Mouse (Mus musculus) midbrain, embryonic 13.5 days (tissue): ENCODE data around the gene Rassf5. TPM values are rescaled to one million over a fixed set of nuclear protein-coding genes. Genes with fewer than 3 reads are reported as not detected.
A peak's percentile ranks its signal among the peaks of the same experiment; 100 is the strongest.
"Not testable (repeated sequence)": the region's sequence is repeated elsewhere in the genome, so short reads cannot be mapped to it uniquely, and the experiment has no call there.

ENCODE experiments used
- ATAC-seq: fragments of 200-750 bp; cut with Nextera tagmentation; 2 replicates; pipeline ENCODE4 v1.8.0; 2017; ENCODE audit warnings: mild to moderate bottlenecking, moderate TSS enrichment, moderate library complexity
- H3K27ac ChIP-seq: fragments of 300-500 bp; sonication (generic); 2 replicates; pipeline ENCODE4 v1.5.1; 2015; ENCODE audit warnings: inconsistent platforms, mild to moderate bottlenecking, moderate library complexity
- H3K27me3 ChIP-seq: fragments of 300-500 bp; sonication (generic); 2 replicates; pipeline ENCODE4 v1.6.1; 2015; ENCODE audit warnings: mild to moderate bottlenecking, inconsistent platforms
- H3K36me3 ChIP-seq: fragments of 300-500 bp; sonication (generic); 2 replicates; pipeline ENCODE4 v1.6.1; 2015; ENCODE audit warnings: mild to moderate bottlenecking, inconsistent platforms
- H3K4me1 ChIP-seq: fragments of 300-500 bp; sonication (generic); replicated peaks from 2 replicates; pipeline ENCODE4 v1.6.1; 2015; ENCODE audit warnings: inconsistent platforms
- H3K4me2 ChIP-seq: fragments of 300-500 bp; sonication (generic); replicated peaks from 2 replicates; pipeline ENCODE4 v1.6.1; 2015; ENCODE audit warnings: moderate library complexity, mild to moderate bottlenecking, inconsistent platforms
- H3K4me3 ChIP-seq: fragments of 300-500 bp; sonication (generic); replicated peaks from 2 replicates; pipeline ENCODE4 v1.5.1; 2015; ENCODE audit warnings: mild to moderate bottlenecking, inconsistent platforms
- H3K9ac ChIP-seq: fragments of 300-500 bp; sonication (generic); replicated peaks from 2 replicates; pipeline ENCODE4 v1.6.1; 2015; ENCODE audit warnings: mild to moderate bottlenecking, inconsistent platforms
- H3K9me3 ChIP-seq: fragments of 300-500 bp; sonication (generic); 2 replicates; pipeline ENCODE4 v1.6.1; 2016; ENCODE audit warnings: mild to moderate bottlenecking, inconsistent platforms
- WGBS: fragments of 180-500 bp; shearing (Covaris S2); methylation state at CpG from one replicate; pipeline ENCODE4 v1.1.7; 2015; 5-methylcytosine and 5-hydroxymethylcytosine counted together
- polyA plus RNA-seq: library from polyadenylated mRNA; unstranded; fragments of >200 nt; fragmentation: Nextera tagmentation; extraction: Ambion mirVana; gene quantifications from 2 replicates; pipeline ENCODE4 v1.2.1, GENCODE M21; 2015

The Rassf5 gene
- polyA plus RNA-seq, 1 experiment from 2014 or later, result 1.9 TPM

DNA sequence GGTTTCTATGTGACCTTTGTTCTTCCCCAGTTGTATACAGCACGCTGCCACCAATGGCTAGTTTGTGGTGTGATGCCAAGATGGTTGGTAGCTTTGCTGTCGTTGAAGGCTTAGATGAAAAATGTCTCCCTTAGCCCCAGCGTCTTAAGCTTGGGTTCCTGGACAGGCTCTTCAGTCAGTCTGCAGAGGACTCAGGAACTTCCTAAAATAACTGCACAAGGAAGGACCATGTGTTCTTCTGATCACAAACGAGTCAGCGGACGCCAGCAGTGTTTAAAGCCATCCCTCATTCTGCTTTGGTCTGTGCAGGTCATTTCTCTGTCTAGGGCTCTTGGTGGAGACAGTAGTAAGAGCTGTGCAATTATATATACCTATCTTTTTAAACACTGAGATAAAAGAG, 71.2 kb downstream of the Rassf5 start:
- Histone ChIP-seq H3K4me2 (no peak overlapping the region), H3K4me3 (no peak overlapping the region), H3K36me3 (peaks cover 98% of the 10 kb centered on the region), H3K9me3 (no peaks in the 10 kb centered on the region), H3K27ac (no peak overlapping the region), H3K4me1 (no peaks in the 10 kb centered on the region), H3K27me3 (no peaks in the 10 kb centered on the region), H3K9ac (no peak overlapping the region)
- ATAC-seq, result no peak
- WGBS, result 90% methylated on average over 6 of the region's 6 CpGs

DNA sequence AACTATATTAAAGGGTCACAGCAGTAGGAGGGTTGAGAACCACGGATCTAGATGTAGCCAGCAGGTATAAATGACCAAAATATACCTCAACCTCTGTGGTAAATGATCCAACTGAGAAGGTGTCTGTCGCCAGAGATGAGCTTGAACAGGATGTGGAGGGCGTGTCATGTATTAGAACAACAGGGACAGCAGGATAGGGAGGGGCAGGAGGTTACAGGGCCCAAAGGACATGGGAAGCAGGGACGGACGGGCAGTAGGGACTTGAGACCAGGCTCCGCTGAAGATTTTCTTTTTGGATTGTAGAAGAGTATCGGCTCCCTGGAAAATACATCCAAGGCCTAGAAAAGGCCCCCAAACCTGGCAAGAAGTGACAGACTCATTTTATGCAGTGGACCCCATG, 72.1 kb downstream of the Rassf5 start:
- H3K9me3 ChIP-seq, result no peaks in the 10 kb centered on the region
- no peaks in the 10 kb centered on the region for H3K4me1 ChIP-seq
- H3K27ac ChIP-seq, result no peak overlapping the region
- no peak for ATAC-seq
- H3K36me3 ChIP-seq, result peaks cover 98% of the 10 kb centered on the region
- no peak overlapping the region for H3K9ac ChIP-seq
- H3K27me3 ChIP-seq, result no peaks in the 10 kb centered on the region
- no peak overlapping the region for H3K4me2 ChIP-seq
- H3K4me3 ChIP-seq, result no peak overlapping the region
- WGBS, result 90% methylated on average over 7 of the region's 7 CpGs

DNA sequence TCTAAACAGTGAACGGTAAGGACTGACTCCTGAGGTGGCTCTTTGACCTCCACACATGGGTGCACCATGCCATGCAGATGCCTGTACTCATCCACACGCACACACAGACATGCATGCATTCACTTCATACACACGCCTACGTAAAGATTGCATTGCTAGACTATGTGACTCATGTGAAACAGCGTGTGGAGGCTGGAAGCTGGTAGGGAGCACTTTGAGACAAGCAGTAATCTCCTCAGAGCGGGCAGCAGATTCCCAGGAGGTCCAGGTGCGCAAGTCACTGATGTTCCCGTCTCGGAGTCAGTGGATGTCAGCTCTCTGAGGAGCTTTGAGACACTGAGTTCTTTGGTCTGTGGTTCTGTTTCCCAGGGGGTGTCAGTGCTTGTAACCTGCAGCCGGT, 77.4 kb downstream of the Rassf5 start:
- Histone ChIP-seq H3K27ac (no peak overlapping the region), H3K27me3 (no peaks in the 10 kb centered on the region), H3K9ac (no peak overlapping the region), H3K9me3 (no peaks in the 10 kb centered on the region), H3K4me3 (no peak overlapping the region), H3K4me1 (no peaks in the 10 kb centered on the region), H3K4me2 (no peak overlapping the region), H3K36me3 (peaks cover 98% of the 10 kb centered on the region)
- ATAC-seq, result no peak
- 93% methylated on average over 10 of the region's 10 CpGs for WGBS

DNA sequence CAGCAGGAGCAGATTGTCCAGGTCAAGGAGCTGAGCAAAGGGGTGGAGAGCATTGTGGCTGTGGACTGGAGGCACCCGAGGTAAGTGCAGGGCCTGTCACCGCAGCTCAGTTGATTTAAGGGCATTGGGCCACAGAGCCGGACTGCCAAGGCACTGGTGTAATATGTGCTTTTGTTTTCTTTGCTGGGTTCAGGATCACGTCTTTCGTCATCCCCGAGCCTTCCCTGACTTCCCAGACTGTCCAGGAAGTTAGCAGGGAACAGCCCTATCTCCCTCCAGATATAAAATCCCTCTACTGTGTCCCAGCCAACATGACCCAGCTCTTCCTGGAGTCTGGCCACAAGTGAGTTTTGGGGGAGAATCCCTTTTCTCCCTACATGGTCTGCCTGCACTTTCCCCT, 80.6 kb downstream of the Rassf5 start:
- 88% methylated on average over 6 of the region's 6 CpGs for WGBS
- Histone ChIP-seq H3K4me3 (no peak overlapping the region), H3K4me1 (no peaks in the 10 kb centered on the region), H3K4me2 (no peak overlapping the region), H3K27me3 (no peaks in the 10 kb centered on the region), H3K36me3 (peaks cover 96% of the 10 kb centered on the region), H3K9me3 (no peaks in the 10 kb centered on the region), H3K27ac (no peak overlapping the region), H3K9ac (no peak overlapping the region)
- no peak for ATAC-seq

DNA sequence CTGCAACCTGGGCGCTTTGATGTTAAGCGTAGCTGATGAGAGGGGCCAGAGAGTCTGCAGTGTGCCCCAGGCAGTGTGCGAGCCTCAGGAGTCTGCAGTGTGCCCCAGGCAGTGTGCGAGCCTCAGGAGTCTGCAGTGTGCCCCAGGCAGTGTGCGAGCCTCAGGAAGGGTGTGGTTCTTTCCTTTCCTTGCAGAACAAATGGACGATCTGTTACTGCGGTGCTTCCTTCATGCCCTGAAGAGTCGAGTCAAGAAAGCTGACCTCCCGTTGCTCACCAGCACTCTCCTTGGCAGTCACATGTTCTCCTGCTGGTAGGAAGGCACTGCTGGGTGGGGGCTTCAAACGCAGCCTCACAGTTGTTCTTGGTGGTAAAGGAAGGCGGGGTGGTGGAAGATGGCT, 84.0 kb downstream of the Rassf5 start:
- H3K4me3 ChIP-seq, result no peak overlapping the region
- H3K36me3 ChIP-seq, result peaks cover 77% of the 10 kb centered on the region
- H3K27ac ChIP-seq, result no peak overlapping the region
- H3K4me2 ChIP-seq, result no peak overlapping the region
- WGBS, result 93% methylated on average over 11 of the region's 11 CpGs
- H3K27me3 ChIP-seq, result no peaks in the 10 kb centered on the region
- no peaks in the 10 kb centered on the region for H3K9me3 ChIP-seq
- H3K9ac ChIP-seq, result no peak overlapping the region
- H3K4me1 ChIP-seq, result no peaks in the 10 kb centered on the region
- ATAC-seq, result no peak

DNA sequence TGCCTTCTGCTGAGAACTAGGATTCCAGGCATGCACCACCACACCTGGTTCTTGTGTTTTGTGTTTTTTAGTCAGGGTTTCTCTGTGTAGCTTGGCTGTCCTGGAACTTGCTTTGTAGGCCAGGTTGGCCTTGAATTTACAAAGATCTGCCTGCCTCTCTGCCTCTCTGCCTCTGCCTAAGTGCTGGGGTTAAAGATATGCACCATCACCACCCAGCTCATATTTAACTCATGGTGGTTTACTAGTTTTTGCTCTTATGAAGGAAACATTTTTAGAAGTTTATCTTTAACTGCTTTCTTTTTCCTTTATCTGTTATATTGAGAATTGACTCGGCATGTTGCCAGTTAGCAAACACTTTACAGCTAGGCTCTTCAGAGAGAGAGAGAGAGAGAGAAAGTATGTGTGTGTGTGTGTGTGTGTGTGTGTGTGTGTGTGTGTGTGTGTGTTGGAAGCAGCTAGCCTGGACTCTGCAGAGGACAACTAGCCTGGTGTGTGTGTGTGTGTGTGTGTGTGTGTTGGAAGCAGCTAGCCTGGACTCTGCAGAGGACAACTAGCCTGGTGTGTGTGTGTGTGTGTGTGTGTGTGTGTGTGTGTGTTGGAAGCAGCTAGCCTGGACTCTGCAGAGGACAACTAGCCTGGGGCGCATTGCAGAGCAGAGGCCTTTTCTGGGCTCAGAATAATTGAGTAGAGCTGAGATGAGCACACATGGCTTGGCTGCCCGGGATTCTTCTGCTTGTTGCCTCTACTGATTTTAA, 85.3 kb downstream of the Rassf5 start:
- 86% methylated on average over 3 of the region's 3 CpGs for WGBS

DNA sequence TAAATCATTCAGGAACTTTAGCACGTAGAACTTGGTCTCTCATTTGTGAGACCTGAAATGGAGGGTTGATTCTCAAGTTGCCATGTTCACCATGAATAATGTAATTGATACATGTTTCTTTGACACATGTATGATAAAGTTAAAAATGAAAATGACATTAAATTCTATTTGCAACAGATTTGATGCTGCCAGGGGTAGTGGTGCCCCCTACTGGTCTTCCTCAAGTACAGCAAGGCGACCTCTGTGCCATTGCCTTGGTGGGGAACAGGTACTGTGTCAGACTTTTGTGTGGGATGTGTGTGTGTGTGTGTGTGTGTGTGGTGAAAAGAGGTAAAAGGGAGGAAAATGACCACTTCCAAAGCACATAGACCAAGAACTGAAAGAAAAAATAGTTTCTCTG, 89.6 kb downstream of the Rassf5 start:
- peaks cover 14% of the 10 kb centered on the region for H3K4me1 ChIP-seq
- H3K4me3 ChIP-seq, result no peak overlapping the region
- H3K9me3 ChIP-seq, result no peaks in the 10 kb centered on the region
- ATAC-seq, result no peak
- H3K4me2 ChIP-seq, result no peak overlapping the region
- no peak overlapping the region for H3K27ac ChIP-seq
- no peak overlapping the region for H3K9ac ChIP-seq
- H3K36me3 ChIP-seq, result peaks cover 23% of the 10 kb centered on the region
- 0 out of 2 replicates have a peak, but pooled peaks cover 5% of the 10 kb centered on the region for H3K27me3 ChIP-seq
- WGBS, result 47% methylated on average over 2 of the region's 2 CpGs

More for the DNA sequence above, 85.3 kb downstream of the Rassf5 start:
- not testable (repeated sequence) for H3K27ac ChIP-seq, H3K9me3 ChIP-seq, H3K9ac ChIP-seq, H3K4me3 ChIP-seq, H3K4me2 ChIP-seq, H3K27me3 ChIP-seq, H3K4me1 ChIP-seq
- peaks cover 64% of the 10 kb centered on the region for H3K36me3 ChIP-seq
- ATAC-seq, result 0 out of 2 replicates have a peak, but pooled peaks have one; percentile 43

DNA sequence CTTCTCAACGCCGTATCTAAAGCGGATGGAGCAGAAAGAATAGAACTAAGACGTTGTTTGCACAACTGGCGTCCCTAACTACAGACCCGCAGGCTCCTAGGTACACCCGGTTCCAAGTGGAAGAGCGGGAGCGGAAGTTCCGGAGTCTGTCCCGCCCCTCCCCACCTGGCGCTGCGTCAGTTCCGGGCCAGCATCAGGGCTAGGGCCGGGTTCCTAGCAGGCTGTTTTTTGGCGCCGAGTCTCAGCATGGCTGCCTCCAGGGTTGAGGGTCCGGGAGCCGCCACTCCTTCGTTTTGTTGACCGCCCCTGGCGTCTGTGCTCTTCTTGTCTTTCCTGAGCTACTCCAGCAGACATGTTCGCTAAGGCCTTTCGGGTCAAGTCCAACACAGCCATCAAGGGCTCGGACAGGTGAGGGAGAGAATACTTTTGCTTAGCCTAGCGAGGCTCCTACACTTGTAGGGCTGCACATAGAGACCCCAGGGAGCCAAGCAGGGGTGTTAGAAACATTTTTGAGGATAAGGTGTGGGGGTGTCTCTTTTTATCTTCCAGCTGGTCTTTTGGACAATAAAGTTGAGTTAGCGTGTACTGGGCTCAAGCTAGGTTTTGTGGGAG, 91.9 kb downstream of the Rassf5 start, which contains the start of gene Eif2d:
TSS of gene Eif2d (plus strand) at position 164 of the 612 bp plus-strand sequence.
- peak within 1 kb of the TSS; percentile 73 for H3K9ac ChIP-seq
- peak within 1 kb of the TSS; percentile 64 for H3K4me3 ChIP-seq
- ATAC-seq, result peak; percentile 99
- peak within 1 kb of the TSS; percentile 68 for H3K4me2 ChIP-seq
- 0 out of 2 replicates have a peak, but pooled peaks cover 5% of the 10 kb centered on the region for H3K27me3 ChIP-seq
- WGBS, result 0% methylated on average over 27 of the region's 27 CpGs
- H3K36me3 ChIP-seq, result peaks cover 4% of the 10 kb centered on the region
- H3K27ac ChIP-seq, result no peak within 1 kb of the TSS
- H3K4me1 ChIP-seq, result peaks cover 14% of the 10 kb centered on the region
- H3K9me3 ChIP-seq, result no peaks in the 10 kb centered on the region

DNA sequence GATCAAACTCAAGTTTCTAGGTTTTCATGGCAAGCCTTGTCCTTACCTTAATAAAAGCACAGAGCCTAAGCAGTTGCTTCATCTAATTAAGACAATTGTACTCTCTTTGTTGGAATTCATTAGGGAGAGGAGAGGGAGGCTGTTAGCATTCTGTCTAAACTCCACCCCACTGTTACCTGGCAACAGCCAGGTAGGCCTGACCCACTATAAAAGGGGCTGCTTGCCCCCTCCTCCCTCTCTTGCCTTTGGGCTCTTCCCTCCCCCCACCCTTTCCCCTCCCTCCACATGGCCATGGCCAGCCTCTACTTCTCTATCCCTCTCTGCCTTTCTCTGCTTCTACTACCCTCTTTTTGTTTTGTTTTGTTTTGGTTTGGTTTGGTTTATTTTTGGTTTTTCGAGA, 95.6 kb downstream of the Rassf5 start:
- Histone ChIP-seq H3K27me3 (0 out of 2 replicates have a peak, but pooled peaks cover 5% of the 10 kb centered on the region), H3K4me3 (no peak overlapping the region), H3K9ac (no peak overlapping the region), H3K27ac (no peak overlapping the region), H3K4me2 (no peak overlapping the region), H3K36me3 (no peaks in the 10 kb centered on the region), H3K4me1 (peaks cover 12% of the 10 kb centered on the region), H3K9me3 (no peaks in the 10 kb centered on the region)
- no peak for ATAC-seq
- WGBS, result 75% methylated on average over 1 of the region's 1 CpGs

DNA sequence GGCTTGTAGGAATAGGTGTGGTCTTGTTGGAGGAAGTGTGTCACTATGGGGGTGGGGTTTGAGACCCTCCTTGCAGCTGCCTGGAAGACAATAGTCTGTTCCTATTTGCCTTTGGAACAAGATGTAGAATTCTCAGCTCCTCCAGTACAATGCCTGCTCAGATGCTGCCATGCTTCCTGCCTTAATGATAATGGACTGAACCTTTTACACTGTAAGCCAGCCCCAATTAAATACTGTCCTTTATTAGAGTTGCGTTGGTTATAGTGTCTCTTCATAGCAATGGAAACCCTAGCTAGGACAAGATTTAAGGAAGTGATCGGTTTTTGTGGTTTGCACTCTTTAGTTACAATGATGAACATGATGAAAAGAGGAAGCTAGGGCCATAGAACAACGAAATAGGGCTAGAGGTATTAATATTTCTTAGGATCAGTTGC, 98.9 kb downstream of the Rassf5 start:
- no peak overlapping the region for H3K4me2 ChIP-seq
- H3K27me3 ChIP-seq, result 0 out of 2 replicates have a peak, but pooled peaks cover 3% of the 10 kb centered on the region
- no peaks in the 10 kb centered on the region for H3K9me3 ChIP-seq
- 87% methylated on average over 3 of the region's 3 CpGs for WGBS
- no peaks in the 10 kb centered on the region for H3K4me1 ChIP-seq
- H3K27ac ChIP-seq, result no peak overlapping the region
- ATAC-seq, result no peak
- no peak overlapping the region for H3K9ac ChIP-seq
- H3K4me3 ChIP-seq, result no peak overlapping the region
- no peaks in the 10 kb centered on the region for H3K36me3 ChIP-seq

DNA sequence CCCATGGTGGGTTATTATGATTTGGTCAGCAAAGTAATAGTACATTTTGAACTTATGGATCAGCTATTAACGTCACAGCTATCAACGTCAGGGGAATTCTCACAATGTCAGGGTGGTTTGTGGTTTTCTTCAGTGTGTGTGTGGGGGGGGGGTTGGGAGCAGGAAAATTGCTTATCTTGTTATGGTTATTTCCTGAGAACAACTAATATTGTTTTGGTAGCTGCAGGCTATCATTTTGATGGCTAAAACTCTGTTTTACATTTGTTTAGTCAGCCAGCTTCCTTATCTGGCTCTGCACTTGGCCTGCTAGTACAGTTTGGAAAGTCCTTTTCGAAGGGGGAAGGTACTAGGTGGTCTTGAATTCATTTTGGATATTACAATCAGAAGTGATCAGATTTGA, 99.8 kb downstream of the Rassf5 start:
- H3K4me2 ChIP-seq, H3K27ac ChIP-seq, H3K9ac ChIP-seq, H3K27me3 ChIP-seq, H3K9me3 ChIP-seq, ATAC-seq, H3K4me1 ChIP-seq, H3K36me3 ChIP-seq, H3K4me3 ChIP-seq: not testable (repeated sequence)
- WGBS, result 89% methylated on average over 3 of the region's 3 CpGs

DNA sequence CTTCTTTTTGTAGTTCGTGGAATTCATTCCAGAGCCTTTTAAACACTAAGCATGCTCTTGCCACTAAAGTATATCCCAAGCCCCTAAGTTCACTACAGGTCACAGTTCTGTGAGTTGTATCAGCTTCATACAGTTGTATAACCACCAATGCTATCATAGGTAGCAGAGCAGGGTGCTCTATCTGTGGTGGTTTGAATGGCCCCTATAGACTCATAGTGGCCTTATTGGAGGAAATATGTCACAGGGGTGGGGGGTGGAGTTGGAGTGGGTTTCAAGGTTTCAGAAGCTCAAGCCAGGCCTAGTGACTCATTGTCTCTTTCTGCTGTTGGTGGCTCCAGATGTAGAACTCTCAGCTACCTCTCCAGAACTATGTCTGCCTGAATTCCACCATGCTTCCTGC, 102.6 kb downstream of the Rassf5 start:
- no peaks in the 10 kb centered on the region for H3K9me3 ChIP-seq
- 72% methylated on average over 1 of the region's 1 CpGs for WGBS
- H3K36me3 ChIP-seq, result no peaks in the 10 kb centered on the region
- H3K27me3 ChIP-seq, result no peaks in the 10 kb centered on the region
- ATAC-seq, result no peak
- H3K4me2 ChIP-seq, result no peak overlapping the region
- H3K27ac ChIP-seq, result no peak overlapping the region
- no peak overlapping the region for H3K4me3 ChIP-seq
- H3K9ac ChIP-seq, result no peak overlapping the region
- peaks cover 8% of the 10 kb centered on the region for H3K4me1 ChIP-seq
